Mouse (Mus musculus): ENCODE measurements around the gene Vdac2.

Gene Vdac2

GRCm38 (mm10) chr14:21850419-21851127 is 25.5 kb downstream of the Vdac2 start:
- in situ Hi-C loops (cut with MboI, MseI) = loop anchor here (5.0 kb wide), 1 partner anchor 33 kb away; no protein-coding TSS in a partner anchor

- in situ Hi-C loops (cut with MboI, MseI) = loop anchor here (5.0 kb wide), 1 partner anchor 35 kb away; no protein-coding TSS in a partner anchor
Observed at GRCm38 (mm10) chr14:21851996-21852791, 27.2 kb downstream of the Vdac2 start.

- in situ Hi-C loops (cut with MboI, MseI) = loop anchor here (5.0 kb wide), 1 partner anchor 36 kb away; no protein-coding TSS in a partner anchor
Observed at GRCm38 (mm10) chr14:21853456-21854109, 28.5 kb downstream of the Vdac2 start.

- in situ Hi-C loops (cut with MboI, MseI) = loop anchor here (5.0 kb wide), 1 partner anchor 37 kb away; no protein-coding TSS in a partner anchor
Observed at GRCm38 (mm10) chr14:21854271-21854670, 29.2 kb downstream of the Vdac2 start.

- in situ Hi-C loops (cut with MboI, MseI) = no loop called here
Observed at GRCm38 (mm10) chr14:21855961-21856360, 30.9 kb downstream of the Vdac2 start.

- in situ Hi-C loops (cut with MboI, MseI) = no loop called here
Observed at GRCm38 (mm10) chr14:21856886-21857285, 31.8 kb downstream of the Vdac2 start.

- in situ Hi-C loops (cut with MboI, MseI) = no loop called here
Observed at GRCm38 (mm10) chr14:21866291-21866690, 41.3 kb downstream of the Vdac2 start.

GRCm38 (mm10) chr14:21866816-21867215 is 41.8 kb downstream of the Vdac2 start:
- in situ Hi-C loops (cut with MboI, MseI) = no loop called here

GRCm38 (mm10) chr14:21890430-21890829 is 65.4 kb downstream of the Vdac2 start:
- in situ Hi-C loops (cut with MboI, MseI) = no loop called here

GRCm38 (mm10) chr14:21891581-21892340 is 66.7 kb downstream of the Vdac2 start:
- in situ Hi-C loops (cut with MboI, MseI) = no loop called here

GRCm38 (mm10) chr14:21892341-21892659 is 67.3 kb downstream of the Vdac2 start:
- in situ Hi-C loops (cut with MboI, MseI) = no loop called here
